Mouse (Mus musculus) spleen, adult 2 months (tissue): ENCODE results near the gene Babam2.
"Not testable (repeated sequence)": the region's sequence is repeated elsewhere in the genome, so short reads cannot be mapped to it uniquely, and the experiment has no call there.

Source experiments
- CTCF ChIP-seq: fragments of 200-500 bp; IDR thresholded peaks from 2 replicates; pipeline ENCODE4 v1.5.1; 2011; ENCODE audit warnings: mild to moderate bottlenecking, inconsistent platforms; ENCODE audit not compliant: insufficient read depth, insufficient read length, insufficient replicate concordance; ENCODE audit errors: extremely low read depth
- POLR2A ChIP-seq: fragments of 200-500 bp; IDR thresholded peaks from 2 replicates; pipeline ENCODE4 v1.6.1; 2011; ENCODE audit warnings: low read depth, low read length, inconsistent platforms

DNA sequence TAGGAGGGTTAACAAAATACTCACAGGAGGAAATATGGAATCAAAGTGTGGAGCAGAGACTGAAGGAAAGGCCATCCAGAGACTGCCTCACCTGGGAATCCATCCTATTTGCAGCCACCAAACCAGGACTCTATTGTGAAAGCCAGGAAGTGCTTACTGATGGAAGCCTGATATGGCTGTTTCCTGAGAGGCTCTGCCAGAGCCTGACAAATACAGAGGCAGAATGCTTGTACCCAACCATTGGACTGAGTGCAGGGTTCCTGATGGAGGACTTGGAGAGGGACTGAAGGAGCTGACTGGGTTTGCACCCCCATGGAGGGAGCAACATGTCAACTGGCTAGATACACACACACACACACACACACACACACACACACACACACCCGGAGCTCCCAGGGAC is 274.9 kb downstream of the Babam2 start:
- TF ChIP-seq CTCF, POLR2A: not testable (repeated sequence)
